Mouse (Mus musculus) limb, embryonic 11.5 days (tissue): ENCODE data around the gene E2f2. TPM values are rescaled to one million over a fixed set of nuclear protein-coding genes. Genes with fewer than 3 reads are reported as not detected.

Experiments
- ATAC-seq: fragments of 200-750 bp; cut with Nextera tagmentation; 2 replicates; pipeline ENCODE4 v1.8.0; 2017; ENCODE audit warnings: low read depth; ENCODE audit not compliant: insufficient number of reproducible peaks, low FRiP score, low TSS enrichment
- DNase-seq: peaks from one replicate; pipeline ENCODE4 v3.0.0-alpha.2; 2015; ENCODE audit warnings: low spot score
- H3K27ac ChIP-seq: fragments of 300-500 bp; sonication (generic); replicated peaks from 2 replicates; pipeline ENCODE4 v1.5.1; 2014; ENCODE audit warnings: low read depth, mild to moderate bottlenecking, low read length
- H3K27me3 ChIP-seq: fragments of 300-500 bp; sonication (generic); 2 replicates; pipeline ENCODE4 v1.6.1; 2014; ENCODE audit warnings: mild to moderate bottlenecking, low read length, mixed read lengths; ENCODE audit not compliant: control insufficient read depth, insufficient read depth
- H3K36me3 ChIP-seq: fragments of 300-500 bp; sonication (generic); 2 replicates; pipeline ENCODE4 v1.6.1; 2014; ENCODE audit warnings: mild to moderate bottlenecking, low read length, moderate library complexity, mixed read lengths; ENCODE audit not compliant: control insufficient read depth, insufficient read depth
- H3K4me1 ChIP-seq: fragments of 300-500 bp; sonication (generic); 2 replicates; pipeline ENCODE4 v1.6.1; 2014; ENCODE audit warnings: low read length, mixed read lengths; ENCODE audit not compliant: control insufficient read depth, insufficient read depth
- H3K4me2 ChIP-seq: fragments of 300-500 bp; sonication (generic); 2 replicates; pipeline ENCODE4 v1.6.1; 2014; ENCODE audit warnings: low read depth, mild to moderate bottlenecking, moderate library complexity; ENCODE audit not compliant: severe bottlenecking
- H3K4me3 ChIP-seq: fragments of 300-500 bp; sonication (generic); 2 replicates; pipeline ENCODE4 v1.5.1; 2014; ENCODE audit warnings: low read depth, low read length
- H3K9ac ChIP-seq: fragments of 300-500 bp; sonication (generic); 2 replicates; pipeline ENCODE4 v1.6.1; 2014; ENCODE audit warnings: mild to moderate bottlenecking, low read length
- H3K9me3 ChIP-seq: fragments of 300-500 bp; sonication (generic); 2 replicates; pipeline ENCODE4 v1.6.1; 2016; ENCODE audit warnings: low read length; ENCODE audit not compliant: control insufficient read depth
- WGBS: fragments of 180-500 bp; shearing (Covaris S2); extraction: QIAGEN DNeasy Blood & Tissue Kit; methylation state at CpG from one replicate; pipeline ENCODE4 v1.1.7; 2014; 5-methylcytosine and 5-hydroxymethylcytosine counted together
- polyA plus RNA-seq: library from polyadenylated mRNA; unstranded; fragments of >200 nt; fragmentation: Nextera tagmentation; extraction: Ambion mirVana; gene quantifications from 2 replicates; pipeline ENCODE4 v1.2.1, GENCODE M21; 2014

E2f2 gene
- polyA plus RNA-seq, 1 experiment from 2014 or later, result 5.7 TPM

- 19% methylated on average over 8 of the region's 8 CpGs for WGBS
- no peaks in the 10 kb centered on the region for H3K36me3 ChIP-seq
- no peak overlapping the region for H3K27ac ChIP-seq
- H3K27me3 ChIP-seq, result peaks cover 30% of the 10 kb centered on the region
- H3K4me1 ChIP-seq, result peaks cover 6% of the 10 kb centered on the region; the same call in 1 of the 2 replicates
- no peak overlapping the region for H3K4me3 ChIP-seq
- H3K9ac ChIP-seq, result no peak overlapping the region
- DNase-seq (peak; percentile 84), ATAC-seq (no peak)
- no peak overlapping the region for H3K4me2 ChIP-seq
- no peaks in the 10 kb centered on the region; the same call in 1 of the 2 replicates for H3K9me3 ChIP-seq
These were observed 67.4 kb downstream of the E2f2 start for GRCm38 (mm10) chr4:136239622-136240021.

- H3K4me1 ChIP-seq, result peaks cover 6% of the 10 kb centered on the region; the same call in 1 of the 2 replicates
- H3K27ac ChIP-seq, result no peak overlapping the region
- H3K9ac ChIP-seq, result no peak overlapping the region
- peaks cover 31% of the 10 kb centered on the region for H3K27me3 ChIP-seq
- no peak overlapping the region for H3K4me2 ChIP-seq
- no peak for ATAC-seq
- no peaks in the 10 kb centered on the region for H3K36me3 ChIP-seq
- no peak for DNase-seq
- H3K9me3 ChIP-seq, result no peaks in the 10 kb centered on the region; the same call in 1 of the 2 replicates
- WGBS, result 64% methylated on average over 14 of the region's 14 CpGs
- H3K4me3 ChIP-seq, result no peak overlapping the region
These were observed 67.9 kb downstream of the E2f2 start for GRCm38 (mm10) chr4:136240123-136240522.

GRCm38 (mm10) chr4:136240955-136241354, 68.8 kb downstream of the E2f2 start:
- H3K27me3 ChIP-seq, result peaks cover 36% of the 10 kb centered on the region
- 55% methylated on average over 8 of the region's 8 CpGs for WGBS

GRCm38 (mm10) chr4:136242065-136242703, 70.0 kb downstream of the E2f2 start:
- H3K27ac ChIP-seq, result no peak overlapping the region
- H3K9ac ChIP-seq, result no peak overlapping the region
- ATAC-seq, result no peak
- H3K27me3 ChIP-seq, result peaks cover 48% of the 10 kb centered on the region
- no peaks in the 10 kb centered on the region; the same call in 1 of the 2 replicates for H3K9me3 ChIP-seq
- no peak overlapping the region for H3K4me2 ChIP-seq
- no peak for DNase-seq
- no peak overlapping the region for H3K4me3 ChIP-seq
- H3K36me3 ChIP-seq, result no peaks in the 10 kb centered on the region
- WGBS, result 44% methylated on average over 8 of the region's 8 CpGs
- H3K4me1 ChIP-seq, result peaks cover 19% of the 10 kb centered on the region

More at GRCm38 (mm10) chr4:136240955-136241354, 68.8 kb downstream of the E2f2 start:
- no peak overlapping the region for H3K27ac ChIP-seq
- no peaks in the 10 kb centered on the region; the same call in 1 of the 2 replicates for H3K9me3 ChIP-seq
- no peak overlapping the region for H3K4me3 ChIP-seq
- no peak overlapping the region for H3K4me2 ChIP-seq
- DNase-seq, result no peak
- peaks cover 7% of the 10 kb centered on the region; the same call in 1 of the 2 replicates for H3K4me1 ChIP-seq
- H3K9ac ChIP-seq, result no peak overlapping the region
- H3K36me3 ChIP-seq, result no peaks in the 10 kb centered on the region
- no peak for ATAC-seq

GRCm38 (mm10) chr4:136242728-136243127, 70.5 kb downstream of the E2f2 start:
- WGBS, result 76% methylated on average over 7 of the region's 7 CpGs
- Histone ChIP-seq H3K27ac (no peak overlapping the region), H3K4me2 (no peak overlapping the region), H3K27me3 (peaks cover 49% of the 10 kb centered on the region), H3K4me3 (no peak overlapping the region), H3K36me3 (no peaks in the 10 kb centered on the region), H3K4me1 (peaks cover 24% of the 10 kb centered on the region), H3K9ac (no peak overlapping the region), H3K9me3 (no peaks in the 10 kb centered on the region; the same call in 1 of the 2 replicates)
- DNase-seq, result no peak
- ATAC-seq, result no peak

- Histone ChIP-seq H3K27ac (no peak overlapping the region), H3K36me3 (no peaks in the 10 kb centered on the region), H3K9me3 (no peaks in the 10 kb centered on the region; the same call in 1 of the 2 replicates), H3K4me1 (peaks cover 32% of the 10 kb centered on the region), H3K27me3 (peaks cover 49% of the 10 kb centered on the region), H3K4me3 (no peak overlapping the region), H3K9ac (no peak overlapping the region), H3K4me2 (no peak overlapping the region)
- ATAC-seq (no peak), DNase-seq (no peak)
- 61% methylated on average over 7 of the region's 7 CpGs for WGBS
These were observed 72.0 kb downstream of the E2f2 start for GRCm38 (mm10) chr4:136244208-136244607.

Other genes with a start within 250 kb of the E2f2 start
- 76.4 and 79.7 TPM in 2 replicates for gene Hmgcl, start 225.9 kb upstream of the E2f2 start, polyA plus RNA-seq
- gene Gale, start 208.7 kb upstream of the E2f2 start, polyA plus RNA-seq, result 28.7 and 28.8 TPM in 2 replicates
- gene Lypla2, start 199.8 kb upstream of the E2f2 start, polyA plus RNA-seq, result 139 TPM in 2 replicates
- 68.3 and 71.3 TPM in 2 replicates for gene Pithd1, start 185.1 kb upstream of the E2f2 start, polyA plus RNA-seq
- gene Eloa, start 150.6 kb upstream of the E2f2 start, polyA plus RNA-seq, result 45.8 and 47.3 TPM in 2 replicates
- 529 and 535 TPM in 2 replicates for gene Rpl11, start 119.0 kb upstream of the E2f2 start, polyA plus RNA-seq
- 534 and 581 TPM in 2 replicates for gene Id3, start 28.9 kb upstream of the E2f2 start, polyA plus RNA-seq
- 3.0 and 3.2 TPM in 2 replicates for gene Asap3, start 34.0 kb downstream of the E2f2 start, polyA plus RNA-seq
- 3.1 and 3.8 TPM in 2 replicates for gene Tcea3, start 75.3 kb downstream of the E2f2 start, polyA plus RNA-seq
- gene Zfp46, start 112.3 kb downstream of the E2f2 start, polyA plus RNA-seq, result 25.3 and 26.0 TPM in 2 replicates
- 192 and 196 TPM in 2 replicates for gene Hnrnpr, start 138.5 kb downstream of the E2f2 start, polyA plus RNA-seq